Mouse (Mus musculus) cerebellum, postnatal 10 days (tissue): ENCODE measurements around the gene Pla2g10.
A peak's percentile ranks its signal among the peaks of the same experiment; 100 is the strongest.
"Not testable (repeated sequence)": the region's sequence is repeated elsewhere in the genome, so short reads cannot be mapped to it uniquely, and the experiment has no call there.

Experiments
- DNase-seq, 2 experiments: peaks; one replicate each; pipeline ENCODE4 v3.0.0; 2021; ENCODE audit warnings: mixed read lengths in 2 of 2

Pla2g10 gene

DNA sequence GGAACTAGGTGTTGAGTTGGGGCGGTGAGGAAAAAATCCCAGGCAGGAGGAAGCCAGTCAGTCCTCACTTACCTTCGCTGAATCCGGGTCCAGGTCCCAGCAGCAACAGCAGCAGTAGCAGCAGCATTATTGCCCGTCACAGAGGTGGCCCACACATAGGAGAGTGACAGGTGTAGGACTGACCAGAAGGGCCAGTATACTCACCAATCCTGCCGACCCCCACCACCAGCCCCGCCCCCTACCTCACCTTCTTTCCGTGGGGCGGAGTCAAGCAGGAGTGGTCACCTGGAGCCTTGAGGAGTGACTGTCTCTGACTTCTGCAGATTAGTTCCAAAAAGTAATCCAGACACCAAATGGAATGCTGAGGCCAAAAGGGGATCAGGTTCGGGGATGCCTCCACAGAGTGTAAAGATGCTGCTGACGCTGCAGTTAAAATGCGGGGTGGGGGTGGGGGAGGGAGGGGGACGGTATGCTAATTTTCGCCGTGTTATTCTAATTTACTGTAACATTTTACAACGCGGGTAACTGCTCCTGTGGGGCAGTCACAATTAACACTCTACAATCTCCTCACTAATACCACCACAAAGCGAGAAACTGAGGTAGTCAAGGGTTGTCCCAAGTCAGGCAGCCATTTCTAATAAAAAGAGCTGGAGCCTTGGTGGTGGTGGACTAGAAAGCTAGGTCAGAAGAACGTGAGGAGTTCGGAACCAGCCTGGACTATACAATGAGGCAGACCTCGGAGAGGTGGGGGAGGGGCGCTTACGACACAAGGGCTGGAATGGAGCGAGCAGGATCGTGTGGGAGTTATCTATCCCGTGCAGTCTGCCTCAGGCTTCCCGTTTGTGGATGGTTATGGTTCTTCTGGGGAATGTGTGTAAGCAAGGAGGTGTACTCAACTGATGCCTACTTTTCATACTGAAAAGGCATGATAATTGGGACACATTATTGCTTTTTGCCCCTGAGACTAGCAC, at the start of gene Pla2g10:
Gene Pla2g10 (minus strand): TSS at position 699 of the 971 bp plus-strand sequence.
- DNase-seq: peak; percentile 25 to 34

DNA sequence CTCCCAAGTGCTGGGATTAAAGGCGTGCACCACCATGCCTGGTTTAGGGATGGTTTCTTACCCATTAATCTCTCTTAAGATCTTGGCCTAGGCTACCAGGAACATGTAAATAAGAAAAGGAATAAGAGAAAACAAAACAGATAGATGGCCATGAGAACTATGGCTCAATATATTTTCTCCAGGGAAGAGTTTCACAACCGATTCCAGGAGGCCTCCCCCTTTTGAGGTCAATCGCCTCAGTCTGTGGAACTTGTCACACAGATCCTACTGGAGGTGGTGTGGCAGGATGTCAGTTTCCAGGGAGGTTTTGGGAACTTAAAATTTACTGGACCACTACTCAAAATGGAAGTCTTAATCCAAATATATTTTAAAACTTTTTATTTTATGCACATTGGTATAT, 43.9 kb upstream of the Pla2g10 start:
- DNase-seq: not testable (repeated sequence)

DNA sequence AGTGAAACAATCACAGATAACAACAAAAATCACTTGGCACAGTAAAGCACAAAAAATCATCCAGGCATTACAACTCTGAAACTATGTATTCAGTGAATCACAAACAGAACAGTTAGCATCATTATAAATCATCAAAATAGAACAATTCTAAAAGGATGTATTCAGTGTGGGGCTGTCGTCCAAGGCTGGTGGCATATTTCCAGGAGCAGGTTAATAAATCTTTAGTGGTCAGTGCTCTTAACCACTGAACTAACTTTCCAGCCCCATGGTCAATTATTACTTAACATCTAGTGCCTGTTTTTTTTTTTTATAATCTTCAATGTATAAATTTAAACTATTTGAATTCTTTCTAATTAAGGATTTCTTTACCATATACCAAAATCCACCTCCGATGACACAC, 43.2 kb upstream of the Pla2g10 start:
- DNase-seq: not testable (repeated sequence)

DNA sequence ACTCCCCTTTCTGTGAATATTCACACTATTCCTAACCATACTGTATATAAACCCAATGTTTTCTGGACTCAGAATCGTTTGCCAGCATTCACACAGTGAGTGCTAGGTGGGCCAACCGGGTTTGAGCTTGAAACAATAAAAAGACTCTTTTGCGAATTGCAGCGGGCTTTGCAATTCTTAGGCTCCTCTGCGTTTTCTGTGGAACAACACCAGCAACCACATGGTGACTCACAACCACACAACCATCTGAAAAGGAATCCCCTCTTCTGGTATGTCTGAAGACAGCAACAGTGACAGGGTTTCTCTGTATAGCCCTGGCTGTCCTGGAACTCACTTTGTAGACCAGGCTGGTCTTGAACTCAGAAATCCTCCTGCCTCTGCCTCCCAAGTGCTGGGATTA, 41.3 kb upstream of the Pla2g10 start:
- not testable (repeated sequence) for DNase-seq

DNA sequence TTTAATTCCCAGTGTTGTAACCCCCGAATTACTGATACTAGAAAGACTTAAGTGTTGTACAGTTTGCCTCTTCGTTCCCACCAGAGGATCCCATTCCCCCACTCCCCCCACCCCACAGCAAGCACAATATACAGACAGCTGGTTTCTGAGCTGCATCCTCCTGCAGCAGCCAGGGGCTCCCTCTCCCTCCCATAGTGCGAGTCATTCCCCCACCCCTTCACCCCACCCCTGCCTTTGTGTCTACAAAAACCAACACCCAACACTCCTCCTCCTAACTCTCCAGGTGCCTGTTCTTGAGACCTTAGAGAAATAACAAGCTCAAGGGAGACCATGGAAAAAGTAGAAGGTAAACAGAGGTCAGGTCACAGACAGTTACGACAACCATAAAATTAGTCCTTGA, 40.8 kb upstream of the Pla2g10 start:
- DNase-seq: not testable (repeated sequence)

DNA sequence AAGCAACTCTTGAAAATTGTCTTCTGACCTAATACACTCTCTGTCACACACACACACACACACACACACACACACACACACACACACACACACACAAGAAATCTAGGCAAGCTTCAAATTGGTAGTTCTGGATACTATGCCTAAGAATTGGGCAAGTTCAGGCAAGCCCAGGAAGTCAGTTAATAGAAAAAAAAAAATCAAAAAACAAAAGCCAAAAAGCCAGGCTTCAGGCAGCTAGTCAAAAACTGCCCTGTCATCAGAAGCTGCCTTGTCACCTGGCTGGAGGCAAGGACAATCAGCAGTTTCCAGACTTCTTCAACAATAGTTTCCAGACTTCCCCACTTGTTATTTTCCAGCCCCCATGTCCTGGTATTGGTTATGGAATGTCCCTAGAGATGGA, 35.6 kb upstream of the Pla2g10 start:
- DNase-seq: no peak

DNA sequence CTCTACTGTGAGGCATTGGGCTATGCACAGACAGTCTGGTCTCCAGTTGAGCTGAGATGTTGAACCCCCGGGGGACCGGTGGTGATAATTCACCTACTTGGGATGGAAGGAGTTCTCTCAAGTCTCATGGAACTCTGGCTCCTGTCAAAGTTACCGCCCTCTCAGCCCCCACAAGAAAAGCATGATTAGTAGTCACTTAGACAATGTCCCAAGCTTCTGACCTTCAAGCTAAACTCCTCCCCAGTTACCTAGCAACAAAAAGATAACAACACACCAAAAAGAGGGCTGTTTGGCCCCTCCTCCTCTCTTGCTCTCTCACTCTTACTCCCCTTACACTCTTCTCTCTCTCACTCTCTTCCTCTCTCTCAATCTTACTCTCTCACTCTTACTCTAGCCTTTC, 33.7 kb upstream of the Pla2g10 start:
- DNase-seq: no peak

DNA sequence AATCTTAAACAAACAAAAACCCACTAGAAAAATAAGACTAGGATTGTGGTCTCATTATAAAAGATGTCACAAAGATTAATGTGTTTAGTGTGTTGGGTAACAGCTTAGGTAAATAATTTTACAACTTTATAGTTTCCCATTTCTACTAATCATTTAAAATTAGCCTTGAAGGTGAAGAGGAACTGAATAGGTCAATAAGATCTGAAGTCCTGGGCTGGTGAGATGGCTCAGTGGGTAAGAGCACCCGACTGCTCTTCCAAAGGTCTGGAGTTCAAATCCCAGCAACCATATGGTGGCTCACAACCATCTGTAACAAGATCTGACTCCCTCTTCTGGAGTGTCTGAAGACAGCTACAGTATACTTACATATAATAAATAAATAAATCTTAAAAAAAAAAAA, 32.0 kb upstream of the Pla2g10 start:
- not testable (repeated sequence) for DNase-seq

DNA sequence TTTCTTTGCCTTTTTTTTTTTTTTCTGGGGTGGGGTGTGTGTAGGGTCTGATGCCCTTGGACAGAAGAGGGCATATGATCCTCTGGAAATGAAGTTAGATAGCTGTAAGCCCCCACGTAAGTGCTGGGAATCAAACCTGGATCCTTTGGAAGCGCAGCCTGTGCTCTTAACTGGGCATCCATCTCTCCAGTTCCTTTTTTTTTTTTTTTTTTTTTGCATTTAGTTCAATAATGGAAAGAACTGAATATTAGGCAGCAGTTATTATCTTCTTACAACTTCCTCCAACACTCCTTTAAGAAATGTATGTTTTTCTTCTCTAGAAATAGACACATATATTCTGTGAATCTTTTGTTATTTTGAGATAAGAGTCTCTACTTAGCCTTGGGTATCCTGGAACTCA, 27.0 kb upstream of the Pla2g10 start:
- no peak for DNase-seq

DNA sequence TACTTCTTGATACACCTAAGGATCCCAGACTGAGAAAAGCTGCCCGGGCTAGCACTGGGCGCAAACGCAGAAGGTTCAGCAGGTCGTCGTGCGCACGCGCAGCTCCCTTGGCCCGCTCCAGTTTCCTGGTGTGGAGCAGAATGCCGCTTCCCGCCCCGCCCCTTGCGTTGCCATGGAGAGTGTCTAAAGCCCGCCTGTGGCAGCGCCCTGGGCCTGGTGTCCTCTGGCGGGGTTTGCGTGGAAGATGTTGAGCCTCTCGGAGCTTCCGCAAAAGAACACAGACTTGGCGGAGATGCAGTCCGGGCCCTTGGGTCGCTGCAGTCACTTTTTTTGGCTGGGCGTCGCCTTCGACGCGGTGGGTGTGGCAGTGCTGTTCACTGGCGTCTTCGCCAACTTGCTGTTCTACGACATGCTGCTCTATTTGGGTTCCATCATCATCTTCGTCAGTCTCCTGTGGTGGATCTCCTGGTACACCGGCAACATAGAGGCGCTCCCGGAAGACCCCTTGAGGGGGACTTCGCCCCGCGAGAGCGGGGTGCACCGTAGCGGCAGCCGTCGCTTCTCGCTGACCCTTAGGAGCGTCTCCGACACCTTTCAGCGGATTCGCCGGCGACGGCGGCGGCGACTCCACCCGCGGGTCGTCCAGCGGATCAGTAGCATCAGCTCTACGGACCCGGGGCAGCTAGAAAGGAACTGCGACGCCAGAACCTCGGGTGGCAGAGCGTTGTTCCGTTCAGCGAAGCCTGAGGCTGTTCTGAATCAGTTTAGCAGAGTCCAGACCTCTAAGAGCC, 23.8 kb upstream of the Pla2g10 start:
- peak; percentile 96 to 98 for DNase-seq

DNA sequence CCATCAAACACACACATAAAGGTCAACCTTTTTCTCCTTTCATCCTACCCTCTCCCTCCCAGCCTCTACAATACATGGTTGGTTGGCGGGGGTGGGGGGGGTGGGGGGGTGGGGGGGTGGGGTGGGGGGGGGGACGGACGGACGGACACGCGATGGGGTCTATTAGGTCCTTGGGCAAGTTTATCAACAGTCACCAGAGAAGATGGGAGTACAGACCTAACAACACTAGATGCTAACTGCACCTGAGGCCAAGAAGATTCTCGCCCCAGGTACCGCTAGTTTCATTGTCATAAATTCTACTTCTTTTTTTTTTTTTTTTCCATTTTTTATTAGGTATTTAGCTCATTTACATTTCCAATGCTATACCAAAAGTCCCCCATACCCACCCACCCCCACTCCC, 23.2 kb upstream of the Pla2g10 start:
- peak in 1 of 2 experiments; percentile 15 for DNase-seq

DNA sequence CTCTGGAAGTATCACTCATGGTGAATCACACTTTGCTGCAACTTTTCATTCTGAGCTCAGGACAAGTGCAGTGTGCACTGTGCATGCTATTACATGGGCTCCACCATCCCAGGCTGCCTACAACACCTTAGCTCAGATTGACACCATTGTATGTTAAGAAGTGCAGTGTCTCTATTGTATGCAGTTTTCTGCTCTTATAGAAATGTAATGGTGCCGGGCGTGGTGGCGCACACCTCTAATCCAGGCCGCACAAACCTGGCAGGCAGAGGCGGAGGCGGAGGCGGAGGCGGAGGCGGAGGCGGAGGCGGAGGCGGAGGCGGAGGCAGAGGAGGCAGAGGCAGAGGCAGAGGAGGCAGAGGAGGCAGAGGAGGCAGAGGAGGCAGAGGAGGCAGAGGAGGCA, 19.8 kb upstream of the Pla2g10 start:
- DNase-seq: no peak

DNA sequence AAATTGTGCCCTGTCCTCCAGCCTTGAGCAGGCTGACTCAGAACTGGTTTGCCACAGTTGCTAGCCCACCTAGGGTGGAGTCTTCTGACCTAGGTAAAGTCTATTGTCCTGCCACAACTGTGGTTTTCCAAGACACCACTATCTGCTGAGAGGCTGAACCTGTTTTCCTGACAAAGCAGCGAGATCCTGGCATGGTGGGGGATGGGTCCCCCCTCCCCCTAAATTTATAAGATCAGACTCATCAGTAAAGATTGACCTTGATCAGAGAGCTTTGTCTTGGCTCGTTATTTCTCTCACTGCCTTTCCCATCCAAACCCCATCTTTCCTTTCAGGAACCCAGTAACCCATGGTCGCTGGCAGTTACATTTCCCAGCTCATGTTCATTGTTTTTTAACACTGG, 19.2 kb upstream of the Pla2g10 start:
- DNase-seq: no peak

DNA sequence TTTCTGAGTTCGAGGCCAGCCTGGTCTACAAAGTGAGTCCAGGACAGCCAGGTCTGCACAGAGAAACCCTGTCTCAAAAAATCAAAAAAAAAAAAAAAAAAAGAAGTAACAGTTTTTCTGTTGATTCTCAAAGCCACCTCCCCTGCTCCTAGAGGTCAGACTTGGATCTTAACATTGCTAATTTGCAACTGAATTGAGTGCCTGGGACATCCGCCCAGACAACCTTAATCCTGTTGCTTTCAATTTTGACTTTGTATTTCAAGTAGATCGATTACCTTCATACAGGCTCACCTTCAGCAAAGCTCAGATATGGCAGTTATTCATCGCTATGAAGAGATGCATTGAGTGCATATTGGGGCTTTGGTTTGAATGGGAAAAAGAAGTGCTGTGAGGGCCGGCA, 18.5 kb upstream of the Pla2g10 start:
- DNase-seq: no peak

DNA sequence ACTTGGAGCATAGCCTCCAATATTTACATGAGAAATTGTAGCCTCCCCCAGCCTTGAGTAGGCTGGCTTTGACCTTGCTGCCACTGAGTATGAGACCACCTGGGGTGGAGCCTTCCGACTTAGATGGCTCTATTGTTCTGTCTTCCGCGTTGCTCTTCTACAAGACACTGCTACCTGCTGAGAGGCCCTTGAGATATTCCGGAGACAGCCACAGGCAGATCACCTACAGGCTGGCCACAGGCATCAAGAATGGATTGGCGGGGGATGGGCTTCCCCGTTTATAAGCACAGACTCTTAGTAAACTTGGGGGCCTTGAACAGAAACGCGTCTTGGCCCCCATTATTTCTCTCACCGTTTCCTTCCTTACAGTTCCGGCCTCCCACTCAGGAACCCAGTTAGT, 18.0 kb upstream of the Pla2g10 start:
- not testable (repeated sequence) for DNase-seq

DNA sequence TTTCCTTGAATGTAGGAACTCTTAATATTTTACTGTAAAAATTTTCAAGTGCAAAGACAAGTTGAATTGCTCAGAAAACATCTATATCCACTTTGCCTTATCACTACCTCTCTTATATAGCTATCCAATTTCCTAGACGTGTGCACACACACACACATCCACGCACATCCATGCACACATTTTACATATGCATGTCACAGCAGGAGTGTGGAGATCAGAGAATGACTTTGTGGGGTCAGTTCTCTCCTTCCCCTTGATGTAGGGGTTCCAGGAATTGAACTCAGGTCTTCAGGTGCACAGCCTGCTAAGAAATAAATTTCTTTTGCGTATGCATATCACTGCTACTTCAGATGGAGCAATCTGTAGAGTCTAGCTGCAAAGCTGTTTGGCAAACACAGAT, 17.3 kb upstream of the Pla2g10 start:
- no peak for DNase-seq

DNA sequence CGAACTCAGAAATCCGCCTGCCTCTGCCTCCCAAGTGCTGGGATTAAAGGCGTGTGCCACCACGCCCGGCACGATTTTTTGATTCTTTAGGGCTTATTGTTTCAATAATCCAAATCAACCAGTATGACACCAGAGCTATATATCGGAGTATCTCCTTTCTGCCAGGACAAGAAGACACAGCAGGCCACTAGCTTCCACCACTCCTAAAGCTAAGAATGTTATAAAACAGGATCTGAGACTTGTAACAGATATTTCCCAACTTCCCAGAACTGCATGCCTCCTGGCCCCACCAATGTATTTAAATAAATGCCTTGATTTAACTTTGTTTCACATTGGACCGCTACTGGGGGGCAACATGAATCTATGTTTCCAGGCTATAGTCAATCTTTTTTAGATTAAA, 16.9 kb upstream of the Pla2g10 start:
- DNase-seq: no peak

DNA sequence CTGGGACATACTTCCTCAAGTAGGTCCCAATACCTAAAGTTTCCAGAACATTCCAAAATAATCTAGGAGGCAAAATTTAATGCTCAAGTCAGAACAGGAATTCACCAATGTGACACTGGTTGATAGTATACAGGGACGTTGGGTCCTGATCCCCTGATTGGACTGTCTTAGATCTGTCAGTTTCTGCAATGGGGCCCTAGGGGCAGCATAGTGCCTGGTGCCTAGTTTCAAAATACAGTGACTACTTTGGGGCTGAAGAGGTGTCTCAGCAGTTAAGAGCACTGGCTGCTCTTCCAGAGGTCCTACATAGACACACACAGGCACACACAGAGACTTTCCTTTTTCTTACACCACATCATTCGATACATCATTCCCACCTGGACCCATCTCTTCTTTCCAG, 10.1 kb upstream of the Pla2g10 start:
- DNase-seq: no peak

DNA sequence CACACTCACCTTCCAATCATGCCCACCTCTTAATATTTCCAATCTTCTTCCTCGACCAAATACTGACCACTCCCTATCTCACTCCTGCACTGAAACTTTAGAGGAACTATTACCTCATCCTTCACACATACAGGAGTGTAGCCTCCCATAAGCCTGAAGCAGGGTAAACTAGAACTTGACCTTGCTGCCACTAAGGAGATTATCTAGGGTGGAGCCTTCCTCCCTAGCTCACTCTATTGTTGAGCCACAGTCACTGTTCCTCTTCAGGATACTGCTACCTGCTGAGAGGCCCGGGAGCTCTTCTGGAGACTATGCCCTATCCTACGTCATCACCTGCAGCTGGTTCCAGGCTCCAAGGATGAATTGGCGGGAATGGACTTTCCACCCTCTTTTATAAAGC, 8.3 kb upstream of the Pla2g10 start:
- DNase-seq: not testable (repeated sequence)

DNA sequence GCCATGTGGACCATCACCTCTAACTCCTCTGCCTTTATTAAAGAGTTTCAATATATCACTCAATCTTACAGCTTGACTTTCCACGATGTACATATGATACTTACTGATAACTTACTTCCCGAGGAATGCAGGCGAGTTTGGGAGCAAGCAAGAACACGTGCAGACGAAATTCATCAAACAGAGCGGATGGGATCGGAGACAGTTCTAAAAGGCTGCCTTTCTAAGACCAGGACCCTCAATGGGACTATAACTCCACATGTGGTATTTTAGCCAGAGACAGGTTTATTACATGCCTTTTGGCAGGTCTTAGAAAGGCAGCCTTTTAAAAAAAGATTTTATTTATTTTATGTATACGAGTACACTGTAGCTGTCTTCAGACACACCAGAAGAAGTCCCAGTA, 5.2 kb upstream of the Pla2g10 start:
- no peak for DNase-seq

DNA sequence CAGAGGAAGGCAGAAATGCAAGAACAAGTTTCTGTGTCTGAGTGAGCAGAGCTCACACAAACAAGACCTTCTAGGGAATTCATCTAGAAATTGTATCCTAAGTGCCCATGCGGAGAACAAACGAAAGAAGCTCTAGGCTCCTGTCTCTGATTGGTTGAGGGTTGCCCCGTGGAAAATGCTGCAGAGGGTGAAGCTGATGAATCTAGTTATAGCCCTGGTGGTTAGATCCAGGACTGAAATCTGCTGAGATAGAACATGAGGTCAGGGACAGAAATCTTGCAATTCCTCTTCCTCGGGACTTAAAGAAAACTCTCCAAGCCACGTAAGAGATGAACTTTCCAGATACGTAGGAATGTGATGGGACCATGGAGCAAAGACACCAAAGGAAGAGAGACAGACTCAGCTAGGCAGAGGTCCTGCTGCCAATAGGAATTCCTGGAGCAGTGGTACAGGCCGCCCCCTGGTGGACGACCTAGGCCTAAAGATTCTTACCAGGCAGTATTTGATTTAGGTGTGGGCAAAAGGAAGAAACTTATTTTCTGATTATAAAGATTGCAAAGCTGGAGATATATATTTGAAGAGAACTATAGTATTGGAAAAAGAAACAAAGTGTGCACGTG, 2.8 kb upstream of the Pla2g10 start:
- peak; percentile 90 to 92 for DNase-seq

DNA sequence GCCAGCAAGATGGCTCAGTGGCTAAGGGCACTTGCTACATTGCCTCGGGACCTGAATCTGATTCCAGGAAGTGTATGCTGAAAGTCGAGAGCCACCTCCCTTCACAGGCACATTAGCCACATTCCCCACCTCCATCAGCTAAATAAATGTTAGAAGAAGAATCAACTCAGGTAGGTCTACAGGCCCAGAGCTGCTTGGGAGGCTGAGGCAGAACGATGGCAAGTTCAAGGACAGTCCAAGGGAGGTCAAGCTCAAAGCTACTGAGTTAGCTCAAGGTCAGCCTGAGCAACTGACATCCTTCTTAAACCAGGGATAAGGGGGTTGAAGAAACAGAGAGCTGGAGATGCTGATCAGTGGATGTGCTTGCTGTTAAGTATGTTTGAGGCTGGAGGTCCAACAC, 2.0 kb upstream of the Pla2g10 start:
- DNase-seq: no peak

DNA sequence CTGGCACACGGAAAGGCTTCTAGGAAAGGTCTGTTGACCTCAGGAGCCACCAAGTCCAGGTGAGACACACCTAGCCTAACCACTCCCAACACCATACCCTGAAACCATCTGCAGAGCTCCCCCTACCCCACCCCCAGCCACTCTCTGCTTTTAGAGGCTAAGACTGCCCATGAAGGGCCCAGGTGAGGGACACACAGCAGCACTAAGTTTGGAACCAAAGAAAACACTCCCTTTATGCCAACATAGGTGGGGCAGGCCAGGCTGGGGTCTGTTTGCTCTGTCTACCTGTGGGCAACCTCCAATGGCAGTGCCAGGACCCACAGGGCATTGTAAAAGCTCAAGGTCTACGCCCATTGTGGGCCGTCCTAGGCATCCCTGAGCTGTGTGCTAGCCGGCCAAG, 1.4 kb downstream of the Pla2g10 start:
- DNase-seq: no peak
